Mouse (Mus musculus) hindbrain, embryonic 10.5 days (tissue): ENCODE measurements around the gene Arpc2. TPM values are rescaled to one million over a fixed set of nuclear protein-coding genes. Genes with fewer than 3 reads are reported as not detected.

Experiments
- DNase-seq: peaks from one replicate; pipeline ENCODE4 v3.0.0-alpha.2; 2017; ENCODE audit warnings: low spot score
- H3K27ac ChIP-seq: fragments of 300-500 bp; sonication (generic); 2 replicates; pipeline ENCODE4 v1.5.1; 2016; ENCODE audit warnings: mild to moderate bottlenecking, moderate library complexity
- H3K27me3 ChIP-seq: fragments of 300-500 bp; sonication (generic); 2 replicates; pipeline ENCODE4 v1.6.1; 2016; ENCODE audit warnings: mild to moderate bottlenecking; ENCODE audit not compliant: poor library complexity, insufficient read depth, severe bottlenecking
- H3K36me3 ChIP-seq: fragments of 300-500 bp; sonication (generic); 2 replicates; pipeline ENCODE4 v1.6.1; 2016; ENCODE audit warnings: mild to moderate bottlenecking, moderate library complexity
- H3K4me1 ChIP-seq: fragments of 300-500 bp; sonication (generic); replicated peaks from 2 replicates; pipeline ENCODE4 v1.6.1; 2016; ENCODE audit warnings: mild to moderate bottlenecking
- H3K4me3 ChIP-seq: fragments of 300-500 bp; sonication (generic); 2 replicates; pipeline ENCODE4 v1.5.1; 2016; ENCODE audit warnings: mild to moderate bottlenecking, moderate library complexity
- H3K9me3 ChIP-seq: fragments of 300-500 bp; sonication (generic); 2 replicates; pipeline ENCODE4 v1.6.1; 2016; ENCODE audit warnings: mild to moderate bottlenecking, moderate library complexity
- WGBS: fragments of 180-500 bp; shearing (Covaris S2); methylation state at CpG from one replicate; pipeline ENCODE4 v1.1.7; 2016; 5-methylcytosine and 5-hydroxymethylcytosine counted together
- polyA plus RNA-seq: library from polyadenylated mRNA; unstranded; fragments of >200 nt; fragmentation: Nextera tagmentation; extraction: Ambion mirVana; gene quantifications from 2 replicates; pipeline ENCODE4 v1.2.1, GENCODE M21; 2016

Gene Arpc2
- polyA plus RNA-seq, 1 experiment from 2014 or later, result 352 TPM

- H3K27me3 ChIP-seq, result no peaks in the 10 kb centered on the region
- no peak overlapping the region for H3K4me3 ChIP-seq
- no peaks in the 10 kb centered on the region for H3K9me3 ChIP-seq
- WGBS, result 87% methylated on average over 2 of the region's 2 CpGs
- H3K4me1 ChIP-seq, result peaks cover under 1% of the 10 kb centered on the region
- H3K27ac ChIP-seq, result no peak overlapping the region
- DNase-seq, result no peak
- peaks cover 45% of the 10 kb centered on the region for H3K36me3 ChIP-seq
Measured at GRCm38 (mm10) chr1:74245525-74245924, 9.6 kb downstream of the Arpc2 start.

- no peak for DNase-seq
- Histone ChIP-seq H3K4me3 (no peak overlapping the region), H3K27ac (no peak overlapping the region), H3K4me1 (no peaks in the 10 kb centered on the region), H3K27me3 (no peaks in the 10 kb centered on the region), H3K9me3 (no peaks in the 10 kb centered on the region), H3K36me3 (peaks cover 72% of the 10 kb centered on the region)
- 91% methylated on average over 1 of the region's 1 CpGs for WGBS
Measured at GRCm38 (mm10) chr1:74248799-74249198, 12.9 kb downstream of the Arpc2 start.

- DNase-seq, result no peak
- WGBS, result 87% methylated on average over 5 of the region's 5 CpGs
Measured at GRCm38 (mm10) chr1:74249331-74249980, 13.6 kb downstream of the Arpc2 start.

GRCm38 (mm10) chr1:74250096-74250495, 14.2 kb downstream of the Arpc2 start:
- 88% methylated on average over 4 of the region's 4 CpGs for WGBS
- H3K9me3 ChIP-seq, result no peaks in the 10 kb centered on the region
- H3K4me1 ChIP-seq, result no peaks in the 10 kb centered on the region
- no peaks in the 10 kb centered on the region for H3K27me3 ChIP-seq
- no peak overlapping the region for H3K4me3 ChIP-seq
- H3K27ac ChIP-seq, result no peak overlapping the region
- peaks cover 85% of the 10 kb centered on the region for H3K36me3 ChIP-seq
- DNase-seq, result no peak

More at GRCm38 (mm10) chr1:74249331-74249980, 13.6 kb downstream of the Arpc2 start:
- Histone ChIP-seq H3K9me3 (no peaks in the 10 kb centered on the region), H3K27me3 (no peaks in the 10 kb centered on the region), H3K27ac (no peak overlapping the region), H3K36me3 (peaks cover 78% of the 10 kb centered on the region), H3K4me1 (no peaks in the 10 kb centered on the region), H3K4me3 (no peak overlapping the region)

- Histone ChIP-seq H3K9me3 (no peaks in the 10 kb centered on the region), H3K4me3 (no peak overlapping the region), H3K27me3 (no peaks in the 10 kb centered on the region), H3K27ac (no peak overlapping the region), H3K4me1 (no peaks in the 10 kb centered on the region), H3K36me3 (peaks cover 96% of the 10 kb centered on the region)
- 95% methylated on average over 8 of the region's 8 CpGs for WGBS
- DNase-seq, result no peak
Measured at GRCm38 (mm10) chr1:74255704-74256345, 19.9 kb downstream of the Arpc2 start.

GRCm38 (mm10) chr1:74256782-74257181, 20.9 kb downstream of the Arpc2 start:
- DNase-seq, result no peak
- no peak overlapping the region for H3K27ac ChIP-seq
- H3K9me3 ChIP-seq, result no peaks in the 10 kb centered on the region
- H3K4me1 ChIP-seq, result no peaks in the 10 kb centered on the region
- no peaks in the 10 kb centered on the region for H3K27me3 ChIP-seq
- WGBS, result 70% methylated on average over 4 of the region's 4 CpGs
- H3K4me3 ChIP-seq, result no peak overlapping the region
- H3K36me3 ChIP-seq, result peaks cover 96% of the 10 kb centered on the region

- no peak for DNase-seq
- peaks cover 96% of the 10 kb centered on the region for H3K36me3 ChIP-seq
- no peaks in the 10 kb centered on the region for H3K9me3 ChIP-seq
- H3K4me1 ChIP-seq, result no peaks in the 10 kb centered on the region
- H3K27me3 ChIP-seq, result no peaks in the 10 kb centered on the region
- no peak overlapping the region for H3K4me3 ChIP-seq
- no peak overlapping the region for H3K27ac ChIP-seq
- 95% methylated on average over 6 of the region's 6 CpGs for WGBS
Measured at GRCm38 (mm10) chr1:74262510-74262909, 26.6 kb downstream of the Arpc2 start.

- H3K9me3 ChIP-seq, result no peaks in the 10 kb centered on the region
- H3K27me3 ChIP-seq, result no peaks in the 10 kb centered on the region
- 88% methylated on average over 8 of the region's 8 CpGs for WGBS
- H3K36me3 ChIP-seq, result peaks cover 54% of the 10 kb centered on the region
- no peak overlapping the region for H3K4me3 ChIP-seq
- H3K4me1 ChIP-seq, result peaks cover 3% of the 10 kb centered on the region; the same call in 1 of the 2 replicates
- no peak overlapping the region for H3K27ac ChIP-seq
- DNase-seq, result no peak
Measured at GRCm38 (mm10) chr1:74268750-74269149, 32.9 kb downstream of the Arpc2 start.

- DNase-seq, result no peak
- no peak overlapping the region for H3K4me3 ChIP-seq
Measured at GRCm38 (mm10) chr1:74271659-74272058, 35.8 kb downstream of the Arpc2 start.

GRCm38 (mm10) chr1:74275015-74275414, 39.1 kb downstream of the Arpc2 start:
- no peak overlapping the region for H3K27ac ChIP-seq
- DNase-seq, result no peak
- H3K4me3 ChIP-seq, result no peak overlapping the region
- no peaks in the 10 kb centered on the region for H3K9me3 ChIP-seq
- WGBS, result 49% methylated on average over 9 of the region's 9 CpGs
- H3K27me3 ChIP-seq, result no peaks in the 10 kb centered on the region
- peaks cover 17% of the 10 kb centered on the region for H3K36me3 ChIP-seq
- peaks cover 25% of the 10 kb centered on the region for H3K4me1 ChIP-seq

More at GRCm38 (mm10) chr1:74271659-74272058, 35.8 kb downstream of the Arpc2 start:
- 89% methylated on average over 4 of the region's 4 CpGs for WGBS
- no peaks in the 10 kb centered on the region for H3K27me3 ChIP-seq
- peaks cover 15% of the 10 kb centered on the region; the same call in 1 of the 2 replicates for H3K4me1 ChIP-seq
- no peaks in the 10 kb centered on the region for H3K9me3 ChIP-seq
- H3K36me3 ChIP-seq, result peaks cover 25% of the 10 kb centered on the region
- H3K27ac ChIP-seq, result no peak overlapping the region

GRCm38 (mm10) chr1:74277041-74277440, 41.2 kb downstream of the Arpc2 start:
- H3K36me3 ChIP-seq, result peaks cover 37% of the 10 kb centered on the region
- H3K4me3 ChIP-seq, result no peak overlapping the region
- WGBS, result 70% methylated on average over 6 of the region's 6 CpGs
- H3K27me3 ChIP-seq, result no peaks in the 10 kb centered on the region
- H3K9me3 ChIP-seq, result no peaks in the 10 kb centered on the region
- no peak overlapping the region; the same call in 1 of the 2 replicates for H3K27ac ChIP-seq
- peaks cover 25% of the 10 kb centered on the region for H3K4me1 ChIP-seq
- DNase-seq, result no peak

- Histone ChIP-seq H3K4me3 (no peak overlapping the region), H3K9me3 (no peaks in the 10 kb centered on the region), H3K36me3 (peaks cover 47% of the 10 kb centered on the region), H3K27ac (no peak overlapping the region), H3K27me3 (no peaks in the 10 kb centered on the region), H3K4me1 (peaks cover 30% of the 10 kb centered on the region)
- DNase-seq, result no peak
- 66% methylated on average over 8 of the region's 8 CpGs for WGBS
Measured at GRCm38 (mm10) chr1:74277883-74278537, 42.1 kb downstream of the Arpc2 start.

GRCm38 (mm10) chr1:74278538-74278937, 42.7 kb downstream of the Arpc2 start, which contains the start of gene Gpbar1:
Gpbar1 (plus strand) TSS chr1:74278550.
- 92% methylated on average over 10 of the region's 10 CpGs for WGBS
- Histone ChIP-seq H3K4me3 (no peak within 1 kb of the TSS), H3K9me3 (no peaks in the 10 kb centered on the region), H3K27ac (no peak within 1 kb of the TSS), H3K27me3 (no peaks in the 10 kb centered on the region), H3K36me3 (peaks cover 50% of the 10 kb centered on the region), H3K4me1 (peaks cover 31% of the 10 kb centered on the region)
- no peak for DNase-seq
